Mouse (Mus musculus): ENCODE results near the gene Fem1a. TPM values are rescaled to one million over a fixed set of nuclear protein-coding genes. Genes with fewer than 3 reads are reported as not detected.
A peak's percentile ranks its signal among the peaks of the same experiment; 100 is the strongest.

The Fem1a gene
- total and polyA plus RNA-seq, 3 experiments = 16.6 to 26.0 (median 17.5) TPM

DNA sequence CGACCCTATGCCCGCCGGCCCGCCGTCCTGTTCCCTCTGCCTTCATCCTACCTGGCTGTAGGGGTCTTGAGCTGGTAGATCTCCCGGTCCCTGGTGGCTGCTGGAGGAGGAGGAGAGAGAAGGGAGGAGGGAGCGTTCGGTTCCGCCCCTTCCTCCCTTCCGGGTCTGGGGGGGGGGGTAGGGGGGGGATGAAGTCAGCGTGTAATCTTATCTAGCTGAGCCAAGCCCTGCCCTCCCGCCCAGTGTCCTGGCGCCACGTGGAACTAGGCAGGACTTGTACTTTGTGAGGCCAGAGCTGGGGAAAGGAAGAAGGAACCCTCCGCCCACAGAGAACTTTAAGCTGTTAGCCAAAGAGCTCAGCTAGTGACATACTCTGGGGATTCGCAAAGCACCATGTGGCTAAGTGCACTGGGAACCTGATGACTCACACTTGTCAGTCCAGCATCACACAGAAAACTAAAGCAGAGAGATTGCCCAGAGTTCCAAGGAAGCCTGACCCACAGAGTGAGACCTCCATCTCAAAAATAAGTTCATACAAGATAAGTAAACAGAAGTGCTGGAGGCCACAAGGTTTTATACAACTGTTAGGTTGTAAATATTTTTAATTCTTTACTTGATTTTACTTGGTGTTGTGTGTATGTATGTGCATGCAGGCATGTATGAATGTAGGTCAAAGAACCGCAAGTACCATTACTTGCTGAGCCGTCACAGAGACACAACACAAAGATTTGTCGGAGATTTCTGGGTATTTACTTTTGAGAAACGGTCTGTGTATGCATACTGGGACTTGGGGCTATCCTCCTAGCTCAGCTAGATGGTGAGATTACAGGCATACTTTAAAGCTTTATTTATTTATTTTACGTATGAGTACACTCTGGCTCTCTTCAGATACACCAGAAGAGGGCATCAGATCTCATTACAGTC, 20.3 kb downstream of the Fem1a start, which contains the start of gene Ticam1 (continued):
- TF ChIP-seq CTCF (conservative IDR thresholded peaks at IDR 0.05 in 1 of 2, IDR thresholded peaks at IDR 0.05 in 1 of 2; ENCODE audit: low read depth in 2 of 2, low read length in 2 of 2) (peak in 1 of 2 experiments; percentile 59; a peak in 2 of 4 replicates), CHD2 (IDR thresholded peaks at IDR 0.05; ENCODE audit: low read length) (no peak; the same call in 1 of the 2 replicates), POLR2AphosphoS2 (IDR thresholded peaks at IDR 0.05; ENCODE audit: low read depth, low read length) (peak; percentile 80; the same call in 1 of the 2 replicates), MYC (IDR thresholded peaks at IDR 0.05; ENCODE audit: low read depth, low read length) (peak; percentile 100), ETS1 (conservative IDR thresholded peaks at IDR 0.05; ENCODE audit: low read depth, low read length) (peak; percentile 96), PAX5 (IDR thresholded peaks at IDR 0.05; ENCODE audit: low read length) (no peak), JUND (conservative IDR thresholded peaks at IDR 0.05; ENCODE audit: low read depth, low read length) (peak; percentile 88), IRF4 (IDR thresholded peaks at IDR 0.05; ENCODE audit: low read depth, low read length) (peak; percentile 66), UBTF (IDR thresholded peaks at IDR 0.05; ENCODE audit: low read depth, low read length) (0 out of 2 replicates have a peak, but pooled peaks have one; percentile 28), TBP (conservative IDR thresholded peaks at IDR 0.05; ENCODE audit: low read depth, low read length) (peak; percentile 89)

DNA sequence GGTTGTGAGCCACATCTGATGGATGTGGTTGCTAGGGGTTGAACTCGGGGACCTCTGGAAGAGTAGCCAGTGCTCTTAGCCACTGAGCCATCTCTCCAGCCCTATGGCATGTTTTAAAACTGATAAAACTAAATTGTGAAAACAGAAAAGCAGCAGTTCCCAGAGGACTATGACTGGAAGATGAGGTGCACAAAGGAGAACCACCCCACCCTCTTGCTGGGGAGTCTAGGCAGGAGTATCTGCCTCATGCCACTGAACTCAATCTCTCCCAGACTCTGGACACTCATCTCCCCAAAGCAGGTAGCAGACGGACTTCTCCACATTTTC, 20.9 kb downstream of the Fem1a start:
- H3K4me2 ChIP-seq (ENCODE audit: insufficient read depth, low read depth, poor library complexity, severe bottlenecking) = peak overlapping the region; percentile 69
- TF ChIP-seq MYC (IDR thresholded peaks at IDR 0.05; ENCODE audit: low read depth, low read length) (no peak), ZKSCAN1 (IDR thresholded peaks at IDR 0.05; ENCODE audit: borderline replicate concordance, low read depth, low read length) (no peak), MEF2A (IDR thresholded peaks at IDR 0.05; ENCODE audit: borderline replicate concordance, low read depth, low read length) (0 out of 2 replicates have a peak, but pooled peaks have one; percentile 24), PAX5 (IDR thresholded peaks at IDR 0.05; ENCODE audit: low read length) (no peak), UBTF (IDR thresholded peaks at IDR 0.05; ENCODE audit: low read depth, low read length) (no peak)
- H3K9ac ChIP-seq (ENCODE audit: insufficient read depth, low read depth) = peak overlapping the region; percentile 81
- H3K27me3 ChIP-seq (replicated peaks) = no peaks in the 10 kb centered on the region
- H3K36me3 ChIP-seq (replicated peaks in 1 of 2; ENCODE audit: control insufficient read depth in 1 of 2, insufficient read depth in 1 of 2, low read length in 1 of 2) = peaks cover 28 to 55% of the 10 kb centered on the region in 2 experiments
- peak overlapping the region; percentile 84 for H3K27ac ChIP-seq (ENCODE audit: insufficient read depth, low read depth)
- peak overlapping the region; percentile 32 to 85 (median 51) for H3K4me3 ChIP-seq (replicated peaks in 1 of 3; ENCODE audit: low read depth in 2 of 3, low read length in 2 of 3, poor library complexity in 1 of 3)
- in situ Hi-C loops (cut with MboI; ENCODE audit: low pct_ligation_motif_present, low pct_unique_long_range_greater_than_20kb, low sequenced_read_pairs) = no loop called here
- H3K79me2 ChIP-seq (replicated peaks; ENCODE audit: control insufficient read depth, extremely low read depth, insufficient read depth, poor library complexity, severe bottlenecking) = peaks cover 37% of the 10 kb centered on the region
- dilution Hi-C loops (cut with MboI; ENCODE audit: extremely low pct_ligation_motif_present, extremely low pct_unique_long_range_greater_than_20kb, low sequenced_read_pairs) = no loop called here
- H3K9me3 ChIP-seq (replicated peaks; ENCODE audit: low read length) = no peaks in the 10 kb centered on the region
- H3K4me1 ChIP-seq (ENCODE audit: control insufficient read depth in 1 of 2, insufficient read depth in 2 of 2) = peaks cover 36 to 58% of the 10 kb centered on the region in 2 experiments
- DNase-seq (ENCODE audit: extremely low read depth) = no peak

- peak overlapping the region; percentile 89 for H3K27ac ChIP-seq (ENCODE audit: insufficient read depth, low read depth)
- peaks cover 36 to 57% of the 10 kb centered on the region in 2 experiments for H3K4me1 ChIP-seq (ENCODE audit: control insufficient read depth in 1 of 2, insufficient read depth in 2 of 2)
- no peak for DNase-seq (ENCODE audit: extremely low read depth)
- H3K36me3 ChIP-seq (replicated peaks in 1 of 2; ENCODE audit: control insufficient read depth in 1 of 2, insufficient read depth in 1 of 2, low read length in 1 of 2) = peaks cover 30 to 55% of the 10 kb centered on the region in 2 experiments
- TF ChIP-seq IRF4 (IDR thresholded peaks at IDR 0.05; ENCODE audit: low read depth, low read length) (peak; percentile 55; the same call in 1 of the 2 replicates), MXI1 (IDR thresholded peaks at IDR 0.05; ENCODE audit: low read depth, low read length) (no peak), BHLHE40 (IDR thresholded peaks at IDR 0.05; ENCODE audit: low read depth, low read length) (no peak), POLR2A (IDR thresholded peaks at IDR 0.05; ENCODE audit: low read depth, low read length) (no peak), RCOR1 (conservative IDR thresholded peaks at IDR 0.05; ENCODE audit: low read depth, low read length) (0 out of 2 replicates have a peak, but pooled peaks have one; percentile 48), JUND (conservative IDR thresholded peaks at IDR 0.05; ENCODE audit: low read depth, low read length) (0 out of 2 replicates have a peak, but pooled peaks have one; percentile 31), HCFC1 (IDR thresholded peaks at IDR 0.05; ENCODE audit: low read depth, low read length) (no peak)
- peak overlapping the region; percentile 69 for H3K4me2 ChIP-seq (ENCODE audit: insufficient read depth, low read depth, poor library complexity, severe bottlenecking)
- no peak overlapping the region for H3K4me3 ChIP-seq (replicated peaks in 1 of 3; ENCODE audit: low read depth in 2 of 3, low read length in 2 of 3, poor library complexity in 1 of 3)
- H3K79me2 ChIP-seq (replicated peaks; ENCODE audit: control insufficient read depth, extremely low read depth, insufficient read depth, poor library complexity, severe bottlenecking) = peaks cover 29% of the 10 kb centered on the region
- H3K9me3 ChIP-seq (replicated peaks; ENCODE audit: low read length) = no peaks in the 10 kb centered on the region
- H3K27me3 ChIP-seq (replicated peaks) = no peaks in the 10 kb centered on the region
- dilution Hi-C loops (cut with MboI; ENCODE audit: extremely low pct_ligation_motif_present, extremely low pct_unique_long_range_greater_than_20kb, low sequenced_read_pairs) (no loop called here), in situ Hi-C loops (cut with MboI; ENCODE audit: low pct_ligation_motif_present, low pct_unique_long_range_greater_than_20kb, low sequenced_read_pairs) (no loop called here)
- peak overlapping the region; percentile 81 for H3K9ac ChIP-seq (ENCODE audit: insufficient read depth, low read depth)
Observed at GRCm38 (mm10) chr17:56278340-56278739, 21.7 kb downstream of the Fem1a start.
